Mouse (Mus musculus): Measurements from ENCODE around the gene Prr13. TPM values are rescaled to one million over a fixed set of nuclear protein-coding genes. Genes with fewer than 3 reads are reported as not detected.
A peak's percentile ranks its signal among the peaks of the same experiment; 100 is the strongest.

Gene Prr13
- total and polyA plus RNA-seq, 3 experiments: 78.6 to 254 (median 86.0) TPM

- H3K36me3 ChIP-seq (replicated peaks): peaks cover 54% of the 10 kb centered on the region
- ATAC-seq (ENCODE audit: extremely low read depth, insufficient number of reproducible peaks, low FRiP score, poor library complexity, severe bottlenecking) (no peak), DNase-seq (ENCODE audit: low spot score) (no peak)
- H3K4me1 ChIP-seq (ENCODE audit: insufficient read depth, low read depth, low read length): peaks cover 49% of the 10 kb centered on the region
- H3K9me3 ChIP-seq (replicated peaks): no peaks in the 10 kb centered on the region
- no peak for TF ChIP-seq GATA1 (IDR thresholded peaks at IDR 0.05; ENCODE audit: borderline replicate concordance, low read length)
- TF ChIP-seq GATA2 (IDR thresholded peaks at IDR 0.05; ENCODE audit: borderline replicate concordance, low read depth, low read length): no peak
- no peak for TF ChIP-seq CTCF (IDR thresholded peaks at IDR 0.05; ENCODE audit: low read depth, low read length)
- no peak for TF ChIP-seq POLR2AphosphoS5 (IDR thresholded peaks at IDR 0.05; ENCODE audit: insufficient replicate concordance, low read depth, low read length)
- TF ChIP-seq TAL1 (conservative IDR thresholded peaks at IDR 0.05; ENCODE audit: low read depth, low read length): no peak
- H3K4me3 ChIP-seq (ENCODE audit: low read depth, low read length): no peak overlapping the region; the same call in 1 of the 2 replicates
- no peaks in the 10 kb centered on the region for H3K27me3 ChIP-seq (ENCODE audit: insufficient read depth, low read length)
These were observed 2.7 kb downstream of the Prr13 start for GRCm38 (mm10) chr15:102461430-102462075.

GRCm38 (mm10) chr15:102463666-102464065 lies 4.8 kb downstream of the Prr13 start:
- H3K4me3 ChIP-seq (ENCODE audit: low read depth, low read length): no peak overlapping the region
- ATAC-seq (ENCODE audit: extremely low read depth, insufficient number of reproducible peaks, low FRiP score, poor library complexity, severe bottlenecking): no peak
- DNase-seq (ENCODE audit: low spot score): no peak

GRCm38 (mm10) chr15:102468675-102469370 lies 10.0 kb downstream of the Prr13 start:
- H3K27me3 ChIP-seq (ENCODE audit: insufficient read depth, low read length): no peaks in the 10 kb centered on the region
- ATAC-seq (ENCODE audit: extremely low read depth, insufficient number of reproducible peaks, low FRiP score, poor library complexity, severe bottlenecking) (no peak), DNase-seq (ENCODE audit: low spot score) (no peak)
- peaks cover 56% of the 10 kb centered on the region for H3K36me3 ChIP-seq (replicated peaks)
- H3K9me3 ChIP-seq (replicated peaks): peaks cover 6% of the 10 kb centered on the region; the same call in 1 of the 2 replicates
- H3K4me1 ChIP-seq (ENCODE audit: insufficient read depth, low read depth, low read length): peaks cover 18% of the 10 kb centered on the region
- no peak overlapping the region for H3K4me3 ChIP-seq (ENCODE audit: low read depth, low read length)
- TF ChIP-seq CTCF (IDR thresholded peaks at IDR 0.05; ENCODE audit: low read depth, low read length) (no peak), TAL1 (conservative IDR thresholded peaks at IDR 0.05; ENCODE audit: low read depth, low read length) (no peak)

More at GRCm38 (mm10) chr15:102463666-102464065, 4.8 kb downstream of the Prr13 start:
- Histone ChIP-seq H3K4me1 (ENCODE audit: insufficient read depth, low read depth, low read length) (peaks cover 33% of the 10 kb centered on the region), H3K36me3 (replicated peaks) (peaks cover 71% of the 10 kb centered on the region), H3K9me3 (replicated peaks) (peaks cover 3% of the 10 kb centered on the region; the same call in 1 of the 2 replicates), H3K27me3 (ENCODE audit: insufficient read depth, low read length) (no peaks in the 10 kb centered on the region)
- TF ChIP-seq CTCF (IDR thresholded peaks at IDR 0.05; ENCODE audit: low read depth, low read length): 0 out of 2 replicates have a peak, but pooled peaks have one; percentile 33
- TF ChIP-seq POLR2AphosphoS5 (IDR thresholded peaks at IDR 0.05; ENCODE audit: insufficient replicate concordance, low read depth, low read length): no peak

GRCm38 (mm10) chr15:102470183-102470604 lies 11.4 kb downstream of the Prr13 start, which contains the start of gene Pcbp2:
Gene Pcbp2 (plus strand): TSS chr15:102470539.
- peaks cover 6% of the 10 kb centered on the region; the same call in 1 of the 2 replicates for H3K9me3 ChIP-seq (replicated peaks)
- no peaks in the 10 kb centered on the region for H3K27me3 ChIP-seq (ENCODE audit: insufficient read depth, low read length)
- DNase-seq (ENCODE audit: low spot score): peak; percentile 92
- ATAC-seq (ENCODE audit: extremely low read depth, insufficient number of reproducible peaks, low FRiP score, poor library complexity, severe bottlenecking): peak; percentile 98
- H3K36me3 ChIP-seq (replicated peaks): peaks cover 60% of the 10 kb centered on the region
- H3K4me1 ChIP-seq (ENCODE audit: insufficient read depth, low read depth, low read length): peaks cover 18% of the 10 kb centered on the region
- no peak for TF ChIP-seq TAL1 (conservative IDR thresholded peaks at IDR 0.05; ENCODE audit: low read depth, low read length)
- peak; percentile 49 for TF ChIP-seq CTCF (IDR thresholded peaks at IDR 0.05; ENCODE audit: low read depth, low read length)
- TF ChIP-seq GATA1 (IDR thresholded peaks at IDR 0.05; ENCODE audit: borderline replicate concordance, low read length): no peak
- H3K4me3 ChIP-seq (ENCODE audit: low read depth, low read length): peak within 1 kb of the TSS; percentile 82

GRCm38 (mm10) chr15:102470605-102471294 lies 11.9 kb downstream of the Prr13 start:
- Histone ChIP-seq H3K27me3 (ENCODE audit: insufficient read depth, low read length) (no peaks in the 10 kb centered on the region), H3K9me3 (replicated peaks) (peaks cover 6% of the 10 kb centered on the region; the same call in 1 of the 2 replicates), H3K4me1 (ENCODE audit: insufficient read depth, low read depth, low read length) (peaks cover 18% of the 10 kb centered on the region), H3K4me3 (ENCODE audit: low read depth, low read length) (peak overlapping the region; percentile 82), H3K36me3 (replicated peaks) (peaks cover 60% of the 10 kb centered on the region)
- ATAC-seq (ENCODE audit: extremely low read depth, insufficient number of reproducible peaks, low FRiP score, poor library complexity, severe bottlenecking) (no peak), DNase-seq (ENCODE audit: low spot score) (peak; percentile 72)
- TF ChIP-seq GATA2 (IDR thresholded peaks at IDR 0.05; ENCODE audit: borderline replicate concordance, low read depth, low read length) (no peak), POLR2AphosphoS5 (IDR thresholded peaks at IDR 0.05; ENCODE audit: insufficient replicate concordance, low read depth, low read length) (no peak), GATA1 (IDR thresholded peaks at IDR 0.05; ENCODE audit: borderline replicate concordance, low read length) (no peak), TAL1 (conservative IDR thresholded peaks at IDR 0.05; ENCODE audit: low read depth, low read length) (no peak), CTCF (IDR thresholded peaks at IDR 0.05; ENCODE audit: low read depth, low read length) (no peak)

GRCm38 (mm10) chr15:102471295-102471645 lies 12.4 kb downstream of the Prr13 start:
- TF ChIP-seq TAL1 (conservative IDR thresholded peaks at IDR 0.05; ENCODE audit: low read depth, low read length): no peak
- TF ChIP-seq GATA2 (IDR thresholded peaks at IDR 0.05; ENCODE audit: borderline replicate concordance, low read depth, low read length): no peak
- ATAC-seq (ENCODE audit: extremely low read depth, insufficient number of reproducible peaks, low FRiP score, poor library complexity, severe bottlenecking): no peak
- peaks cover 6% of the 10 kb centered on the region; the same call in 1 of the 2 replicates for H3K9me3 ChIP-seq (replicated peaks)
- H3K36me3 ChIP-seq (replicated peaks): peaks cover 62% of the 10 kb centered on the region
- H3K4me1 ChIP-seq (ENCODE audit: insufficient read depth, low read depth, low read length): peaks cover 18% of the 10 kb centered on the region
- peak overlapping the region; percentile 82 for H3K4me3 ChIP-seq (ENCODE audit: low read depth, low read length)
- no peak for DNase-seq (ENCODE audit: low spot score)
- no peaks in the 10 kb centered on the region for H3K27me3 ChIP-seq (ENCODE audit: insufficient read depth, low read length)
